Mouse (Mus musculus): ENCODE results near the gene Naxd. TPM values are rescaled to one million over a fixed set of nuclear protein-coding genes. Genes with fewer than 3 reads are reported as not detected.
A peak's percentile ranks its signal among the peaks of the same experiment; 100 is the strongest.
"Not testable (repeated sequence)": the region's sequence is repeated elsewhere in the genome, so short reads cannot be mapped to it uniquely, and the experiment has no call there.

Naxd gene
- polyA plus RNA-seq, 1 experiment from 2014 or later: 70.0 TPM

- H3K36me3 ChIP-seq: no peaks in the 10 kb centered on the region
- H3K9me3 ChIP-seq (replicated peaks): no peaks in the 10 kb centered on the region
- H3K9ac ChIP-seq: no peak overlapping the region
- H3K4me2 ChIP-seq: no peak overlapping the region
- no peak overlapping the region for H3K4me3 ChIP-seq
- H3K27ac ChIP-seq: no peak overlapping the region; the same call in 1 of the 2 replicates
- H3K27me3 ChIP-seq: no peaks in the 10 kb centered on the region
- peaks cover 65% of the 10 kb centered on the region for H3K4me1 ChIP-seq (replicated peaks)
- ATAC-seq (replicated peaks; ENCODE audit: insufficient number of reproducible peaks, insufficient read depth, low FRiP score, low read depth): no peak
- 5% methylated on average over 2 of the region's 2 CpGs for WGBS
These were observed 36.4 kb upstream of the Naxd start for GRCm38 (mm10) chr8:11460934-11461333.

- ATAC-seq (replicated peaks; ENCODE audit: insufficient number of reproducible peaks, insufficient read depth, low FRiP score, low read depth): no peak
- no peaks in the 10 kb centered on the region for H3K36me3 ChIP-seq
- no peaks in the 10 kb centered on the region for H3K27me3 ChIP-seq
- no peaks in the 10 kb centered on the region for H3K9me3 ChIP-seq (replicated peaks)
- peaks cover 63% of the 10 kb centered on the region for H3K4me1 ChIP-seq (replicated peaks)
- no peak overlapping the region for H3K4me2 ChIP-seq
- H3K4me3 ChIP-seq: no peak overlapping the region
- H3K27ac ChIP-seq: peak overlapping the region; percentile 25; the same call in 1 of the 2 replicates
- WGBS: 36% methylated on average over 2 of the region's 2 CpGs
- H3K9ac ChIP-seq: no peak overlapping the region
These were observed 35.5 kb upstream of the Naxd start for GRCm38 (mm10) chr8:11461847-11462246.

GRCm38 (mm10) chr8:11462641-11463040 is 34.7 kb upstream of the Naxd start:
- 91% methylated on average over 4 of the region's 4 CpGs for WGBS
- no peak for ATAC-seq (replicated peaks; ENCODE audit: insufficient number of reproducible peaks, insufficient read depth, low FRiP score, low read depth)
- H3K27ac ChIP-seq: no peak overlapping the region
- no peaks in the 10 kb centered on the region for H3K27me3 ChIP-seq
- H3K9me3 ChIP-seq (replicated peaks): no peaks in the 10 kb centered on the region
- no peak overlapping the region for H3K9ac ChIP-seq
- H3K4me1 ChIP-seq (replicated peaks): peaks cover 57% of the 10 kb centered on the region
- H3K4me2 ChIP-seq: no peak overlapping the region
- H3K4me3 ChIP-seq: no peak overlapping the region
- H3K36me3 ChIP-seq: peaks cover 5% of the 10 kb centered on the region; the same call in 1 of the 2 replicates

- H3K9me3 ChIP-seq (replicated peaks): no peaks in the 10 kb centered on the region
- no peak overlapping the region for H3K4me2 ChIP-seq
- H3K4me1 ChIP-seq (replicated peaks): peaks cover 48% of the 10 kb centered on the region
- WGBS: 50% methylated on average over 2 of the region's 2 CpGs
- no peak overlapping the region for H3K4me3 ChIP-seq
- ATAC-seq (replicated peaks; ENCODE audit: insufficient number of reproducible peaks, insufficient read depth, low FRiP score, low read depth): no peak
- H3K27me3 ChIP-seq: no peaks in the 10 kb centered on the region
- no peak overlapping the region for H3K9ac ChIP-seq
- peaks cover 12% of the 10 kb centered on the region; the same call in 1 of the 2 replicates for H3K36me3 ChIP-seq
- H3K27ac ChIP-seq: peak overlapping the region; percentile 43
These were observed 33.8 kb upstream of the Naxd start for GRCm38 (mm10) chr8:11463541-11463888.

- no peak overlapping the region for H3K4me2 ChIP-seq
- ATAC-seq (replicated peaks; ENCODE audit: insufficient number of reproducible peaks, insufficient read depth, low FRiP score, low read depth): no peak
- H3K4me1 ChIP-seq (replicated peaks): peaks cover 42% of the 10 kb centered on the region
- no peak overlapping the region for H3K9ac ChIP-seq
- H3K9me3 ChIP-seq (replicated peaks): no peaks in the 10 kb centered on the region
- peak overlapping the region; percentile 43; the same call in 1 of the 2 replicates for H3K27ac ChIP-seq
- no peak overlapping the region for H3K4me3 ChIP-seq
- no peaks in the 10 kb centered on the region for H3K27me3 ChIP-seq
- 72% methylated on average over 12 of the region's 12 CpGs for WGBS
- peaks cover 12% of the 10 kb centered on the region; the same call in 1 of the 2 replicates for H3K36me3 ChIP-seq
These were observed 33.2 kb upstream of the Naxd start for GRCm38 (mm10) chr8:11463889-11464706.

- no peaks in the 10 kb centered on the region for H3K9me3 ChIP-seq (replicated peaks)
- no peaks in the 10 kb centered on the region for H3K27me3 ChIP-seq
- H3K4me1 ChIP-seq (replicated peaks): peaks cover 43% of the 10 kb centered on the region
- no peak overlapping the region for H3K4me3 ChIP-seq
- H3K9ac ChIP-seq: no peak overlapping the region
- WGBS: 71% methylated on average over 3 of the region's 3 CpGs
- peaks cover 12% of the 10 kb centered on the region; the same call in 1 of the 2 replicates for H3K36me3 ChIP-seq
- H3K4me2 ChIP-seq: no peak overlapping the region
- no peak overlapping the region for H3K27ac ChIP-seq
- no peak for ATAC-seq (replicated peaks; ENCODE audit: insufficient number of reproducible peaks, insufficient read depth, low FRiP score, low read depth)
These were observed 32.7 kb upstream of the Naxd start for GRCm38 (mm10) chr8:11464707-11464964.

- no peak for ATAC-seq (replicated peaks; ENCODE audit: insufficient number of reproducible peaks, insufficient read depth, low FRiP score, low read depth)
- Histone ChIP-seq H3K36me3 (peaks cover 12% of the 10 kb centered on the region; the same call in 1 of the 2 replicates), H3K4me2 (no peak overlapping the region), H3K4me1 (replicated peaks) (peaks cover 43% of the 10 kb centered on the region), H3K9ac (no peak overlapping the region), H3K4me3 (no peak overlapping the region), H3K27me3 (no peaks in the 10 kb centered on the region), H3K9me3 (replicated peaks) (no peaks in the 10 kb centered on the region), H3K27ac (no peak overlapping the region)
- WGBS: 85% methylated on average over 4 of the region's 4 CpGs
These were observed 31.7 kb upstream of the Naxd start for GRCm38 (mm10) chr8:11465619-11466018.

- H3K4me2 ChIP-seq; H3K4me3 ChIP-seq; H3K9me3 ChIP-seq (replicated peaks); ATAC-seq (replicated peaks; ENCODE audit: insufficient number of reproducible peaks, insufficient read depth, low FRiP score, low read depth); H3K9ac ChIP-seq; H3K27ac ChIP-seq; H3K27me3 ChIP-seq: not testable (repeated sequence)
- H3K4me1 ChIP-seq (replicated peaks): peaks cover 42% of the 10 kb centered on the region
- peaks cover 12% of the 10 kb centered on the region; the same call in 1 of the 2 replicates for H3K36me3 ChIP-seq
- 86% methylated on average over 5 of the region's 5 CpGs for WGBS
These were observed 30.8 kb upstream of the Naxd start for GRCm38 (mm10) chr8:11466528-11466927.

GRCm38 (mm10) chr8:11469095-11469494 is 28.2 kb upstream of the Naxd start:
- Histone ChIP-seq H3K4me2 (no peak overlapping the region), H3K9me3 (replicated peaks) (no peaks in the 10 kb centered on the region), H3K36me3 (peaks cover 12% of the 10 kb centered on the region; the same call in 1 of the 2 replicates), H3K4me3 (no peak overlapping the region), H3K9ac (no peak overlapping the region), H3K27ac (no peak overlapping the region), H3K4me1 (replicated peaks) (peaks cover 41% of the 10 kb centered on the region), H3K27me3 (no peaks in the 10 kb centered on the region)
- ATAC-seq (replicated peaks; ENCODE audit: insufficient number of reproducible peaks, insufficient read depth, low FRiP score, low read depth): no peak
- WGBS: 12% methylated on average over 3 of the region's 3 CpGs

- no peak overlapping the region for H3K4me2 ChIP-seq
- WGBS: 80% methylated on average over 7 of the region's 7 CpGs
- H3K4me1 ChIP-seq (replicated peaks): peaks cover 42% of the 10 kb centered on the region
- peaks cover 12% of the 10 kb centered on the region; the same call in 1 of the 2 replicates for H3K36me3 ChIP-seq
- H3K9me3 ChIP-seq (replicated peaks): no peaks in the 10 kb centered on the region
- H3K27me3 ChIP-seq: no peaks in the 10 kb centered on the region
- 0 out of 2 replicates have a peak overlapping the region, but pooled peaks have one; percentile 13 for H3K27ac ChIP-seq
- no peak overlapping the region for H3K4me3 ChIP-seq
- ATAC-seq (replicated peaks; ENCODE audit: insufficient number of reproducible peaks, insufficient read depth, low FRiP score, low read depth): no peak
- no peak overlapping the region for H3K9ac ChIP-seq
These were observed 26.6 kb upstream of the Naxd start for GRCm38 (mm10) chr8:11470694-11471093.

GRCm38 (mm10) chr8:11471309-11471708 is 26.0 kb upstream of the Naxd start:
- Histone ChIP-seq H3K4me1 (replicated peaks) (peaks cover 48% of the 10 kb centered on the region), H3K9ac (no peak overlapping the region), H3K36me3 (peaks cover 12% of the 10 kb centered on the region; the same call in 1 of the 2 replicates), H3K27ac (0 out of 2 replicates have a peak overlapping the region, but pooled peaks have one; percentile 13), H3K27me3 (0 out of 2 replicates have a peak, but pooled peaks cover 3% of the 10 kb centered on the region), H3K4me2 (no peak overlapping the region), H3K9me3 (replicated peaks) (no peaks in the 10 kb centered on the region), H3K4me3 (no peak overlapping the region)
- ATAC-seq (replicated peaks; ENCODE audit: insufficient number of reproducible peaks, insufficient read depth, low FRiP score, low read depth): no peak
- 56% methylated on average over 8 of the region's 8 CpGs for WGBS

Measured in heart, embryonic 15.5 days (tissue).